Mouse (Mus musculus) right cerebral cortex, postnatal 25 days (tissue): Measurements from ENCODE around the gene Hrasls5.

Experiments used
- DNase-seq: peaks from one replicate; pipeline ENCODE4 v3.0.0; 2022

Gene Hrasls5

DNA sequence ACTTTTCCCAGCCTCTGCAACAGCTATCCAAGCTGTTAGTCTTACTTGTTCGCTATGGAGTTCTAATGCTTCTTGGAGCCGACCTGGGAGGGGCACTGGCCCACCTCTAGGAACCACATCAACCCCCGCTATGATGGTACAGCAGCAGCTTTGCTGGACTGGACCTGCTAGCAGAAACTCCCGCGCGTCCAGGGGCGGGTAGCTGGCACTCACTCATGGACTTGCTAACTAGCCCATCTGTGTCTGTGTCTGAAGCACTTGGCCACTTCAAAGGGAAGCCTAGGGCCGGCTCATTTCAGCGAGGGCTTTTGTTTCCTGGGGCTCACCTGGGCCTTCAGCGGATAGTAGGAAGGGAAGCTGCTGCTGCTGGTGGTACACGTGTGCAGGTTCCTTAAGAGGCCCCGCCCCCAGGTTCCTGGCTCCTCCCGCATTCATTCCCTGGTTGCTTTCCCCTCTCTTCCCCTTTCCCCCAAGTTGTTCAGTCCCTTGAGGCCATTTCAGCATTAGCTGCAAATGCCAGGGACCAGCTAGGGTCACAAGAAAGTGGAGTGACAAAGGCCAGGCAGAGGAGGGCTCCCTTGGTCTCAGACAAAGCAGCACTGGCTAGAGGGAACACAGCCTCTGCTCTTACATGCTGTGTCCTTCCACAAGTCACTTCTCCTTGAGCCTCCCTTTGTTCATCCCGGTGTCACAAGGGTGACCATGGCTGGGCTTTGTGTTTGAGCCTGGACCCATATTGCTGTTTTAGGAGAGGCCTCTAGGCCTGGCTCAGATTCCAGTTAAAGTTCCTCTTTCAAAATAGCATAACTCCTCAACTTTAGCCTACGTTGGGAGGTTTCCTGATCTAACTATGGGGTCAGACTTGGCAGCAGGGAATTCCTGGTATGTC lies 5.3 kb upstream of the Hrasls5 start, which contains the start of gene Lgals12:
TSS of gene Lgals12 (minus strand) at position 393 of the 889 bp plus-strand sequence.
- peak; percentile 51 for DNase-seq

DNA sequence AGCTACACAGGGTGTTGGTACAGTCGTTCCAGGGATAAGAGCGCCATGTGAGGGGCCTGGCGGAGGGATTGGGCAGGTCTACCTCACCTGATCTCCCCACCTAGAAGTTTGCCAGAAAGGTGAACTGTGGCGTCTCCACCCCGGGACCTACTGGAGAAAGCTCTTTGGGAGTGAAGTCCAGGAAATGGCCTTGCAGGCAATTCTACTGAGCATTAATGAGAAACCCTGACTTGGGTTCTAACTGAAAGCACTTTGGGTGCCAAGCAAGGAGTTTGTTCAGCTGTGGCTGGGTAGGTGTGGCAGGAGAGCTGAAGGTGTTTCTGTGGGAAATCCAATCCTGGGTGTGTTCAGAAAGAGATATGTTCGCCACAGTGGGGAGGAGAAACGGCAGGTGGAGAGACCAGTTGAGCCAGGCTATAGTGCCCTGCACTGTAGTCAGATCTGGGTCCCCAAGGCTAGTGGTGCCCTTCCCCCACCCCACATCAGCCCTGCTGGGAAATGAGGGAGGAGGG lies 4.6 kb upstream of the Hrasls5 start:
- DNase-seq, result no peak

DNA sequence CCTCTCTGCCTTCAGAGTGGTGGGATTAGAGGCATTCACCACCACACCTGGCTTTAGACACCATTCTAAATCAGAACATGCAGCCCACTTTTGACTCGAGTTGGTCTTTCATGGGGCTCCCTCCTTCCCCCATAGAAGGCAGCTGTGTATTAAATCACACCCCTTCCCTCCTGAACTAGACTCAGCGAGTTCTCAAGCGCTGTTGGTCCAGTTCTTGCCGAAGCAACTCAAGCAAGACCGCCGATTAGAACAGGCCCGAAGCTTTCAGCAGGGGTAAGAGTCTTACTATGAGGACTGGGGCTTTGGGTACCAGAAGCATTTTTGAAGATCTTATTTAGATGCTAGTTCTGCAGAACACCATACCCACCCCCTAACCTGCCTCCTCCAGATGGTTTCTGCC lies 810 bp downstream of the Hrasls5 start:
- DNase-seq, result no peak

DNA sequence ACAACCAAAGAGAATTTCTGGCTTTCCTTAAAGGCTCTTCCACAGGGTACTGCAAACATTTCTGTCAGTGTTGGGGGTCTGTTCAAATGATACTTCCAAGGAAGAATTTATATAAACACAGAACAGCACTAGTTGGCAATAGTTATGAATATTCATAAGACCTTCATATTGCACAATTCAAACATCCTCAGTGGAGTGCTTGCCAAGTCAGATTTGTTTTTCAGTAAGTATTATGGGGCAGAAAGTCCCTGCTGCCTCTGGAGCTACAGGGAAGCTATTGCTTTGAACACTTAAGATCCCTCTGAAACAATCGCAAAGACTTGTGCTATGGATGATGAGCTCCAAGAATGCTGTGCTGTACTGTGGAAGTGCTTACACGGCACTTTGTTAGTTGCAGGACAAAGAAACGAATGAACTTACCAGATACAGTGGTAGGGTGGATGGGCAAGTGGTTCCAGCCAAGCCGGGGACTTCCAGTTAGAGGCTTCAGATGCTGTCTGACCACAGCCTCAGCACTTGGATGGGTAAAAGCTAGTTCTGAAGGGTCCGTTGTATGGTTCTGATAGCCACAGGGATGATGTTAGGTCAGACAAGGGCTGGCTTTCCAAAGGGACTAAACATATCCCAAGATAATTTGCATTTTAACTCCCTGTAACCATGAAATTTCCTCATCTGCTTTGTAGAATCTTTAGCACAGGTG lies 4.0 kb downstream of the Hrasls5 start:
- DNase-seq, result no peak

DNA sequence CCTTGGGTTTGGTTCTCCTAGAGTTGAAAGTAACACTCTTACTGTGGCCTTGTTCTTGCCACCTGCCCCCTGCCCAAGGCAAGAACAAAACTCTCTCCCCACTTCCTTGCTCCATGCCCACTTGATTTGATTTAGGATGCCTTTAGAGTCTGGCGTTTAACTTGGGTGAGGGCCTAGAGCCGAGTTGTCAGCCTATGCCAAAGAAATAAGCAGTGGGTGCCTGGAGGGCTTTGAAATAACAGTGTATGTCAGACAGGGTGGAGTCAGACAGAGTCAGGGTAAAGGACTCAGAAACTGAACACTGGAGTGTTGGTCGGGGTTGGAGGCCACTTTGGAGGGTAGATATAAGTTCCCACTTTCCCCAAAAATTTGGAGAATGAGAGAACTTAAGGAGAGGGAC lies 4.7 kb downstream of the Hrasls5 start:
- no peak for DNase-seq

DNA sequence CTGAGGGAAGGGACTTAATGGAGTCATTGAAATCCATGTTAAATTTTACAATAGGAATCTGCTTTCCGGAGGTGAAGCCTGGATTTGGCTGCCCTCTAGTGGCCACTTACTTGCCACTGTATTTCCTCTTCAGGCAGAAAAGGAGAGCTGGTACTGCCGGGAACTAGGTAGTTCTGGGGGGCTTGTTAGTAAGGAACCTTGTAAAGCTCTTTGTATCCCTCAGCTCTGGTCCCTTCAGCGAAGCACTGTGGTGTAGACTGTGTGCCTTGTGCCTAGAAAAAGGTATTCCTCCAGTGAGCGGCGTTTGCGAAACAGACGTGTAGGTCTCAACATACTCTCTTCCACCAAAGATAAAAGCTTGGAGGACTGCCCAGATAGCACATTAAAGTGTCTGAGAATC lies 5.4 kb downstream of the Hrasls5 start:
- peak; percentile 40 for DNase-seq

DNA sequence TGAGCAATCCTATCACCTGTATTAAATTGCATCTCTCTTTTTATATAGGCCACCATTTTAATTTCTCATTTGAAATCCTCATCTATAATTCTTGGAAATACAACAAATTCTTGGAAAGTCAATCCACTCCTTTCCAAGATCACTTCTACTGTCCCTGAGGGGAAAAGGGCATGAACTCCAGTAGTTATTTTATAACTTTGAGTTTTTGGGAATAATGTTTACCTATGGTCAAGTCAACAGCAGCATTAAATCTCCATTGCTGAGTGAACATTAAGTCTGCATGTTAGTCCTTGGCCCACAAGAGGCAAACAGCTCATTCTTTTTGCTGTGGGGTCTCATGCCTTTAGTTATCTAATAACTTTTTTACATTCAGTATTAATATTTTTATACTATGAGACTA lies 20.7 kb downstream of the Hrasls5 start:
- DNase-seq, result no peak

DNA sequence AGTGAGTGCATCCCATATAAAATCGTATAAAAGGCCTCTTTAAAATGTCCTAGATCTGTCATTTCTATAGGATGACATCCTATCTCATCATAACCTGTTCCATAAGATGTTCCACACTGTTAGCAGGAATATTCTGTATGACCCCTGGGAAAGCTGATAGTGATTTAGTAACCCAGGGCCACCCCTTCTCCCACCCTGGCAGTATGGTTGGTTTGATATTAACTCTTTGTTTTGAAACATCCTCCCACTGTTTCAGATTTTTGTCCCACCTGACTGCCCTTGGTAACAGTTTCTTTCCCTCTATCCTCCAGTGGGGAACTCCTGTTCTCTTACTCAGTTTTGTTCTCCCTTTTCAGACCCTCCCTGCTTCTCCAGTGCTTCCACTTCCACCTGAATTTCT lies 21.4 kb downstream of the Hrasls5 start:
- DNase-seq, result no peak

DNA sequence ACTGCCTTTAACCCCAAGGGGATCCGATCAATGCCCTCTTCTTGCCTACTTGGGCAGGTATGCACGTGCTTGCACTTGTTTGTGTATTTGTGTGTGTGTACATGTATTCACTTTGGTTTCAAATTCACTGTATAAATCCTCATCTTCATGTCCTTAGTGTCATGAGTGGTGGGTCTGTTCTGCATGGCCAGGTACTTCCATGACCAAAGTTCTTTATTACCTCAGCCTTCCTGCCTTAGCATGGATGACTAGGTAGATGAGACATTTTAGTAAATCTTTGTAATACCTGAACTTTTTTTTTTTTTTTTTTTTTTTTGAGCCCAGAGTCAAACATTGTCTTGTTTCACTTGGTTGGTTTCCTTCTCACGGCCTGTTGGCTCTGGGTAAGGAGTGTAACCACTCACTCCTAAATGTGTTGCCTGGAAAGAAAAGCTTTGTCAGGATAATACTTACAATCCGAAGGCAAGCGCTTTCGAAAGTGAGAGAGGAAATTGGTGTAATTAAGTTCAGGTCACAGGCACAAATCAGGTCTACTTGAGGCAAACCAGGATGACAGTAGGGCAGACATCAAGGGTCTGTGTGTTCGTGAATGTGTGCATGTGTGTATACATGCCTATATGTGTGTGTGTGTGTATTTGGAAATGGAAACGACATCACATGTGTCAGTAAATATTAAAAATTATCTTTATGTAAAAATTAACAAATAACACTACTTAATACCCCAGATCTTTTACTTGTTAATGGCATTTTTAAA lies 36.7 kb downstream of the Hrasls5 start:
- DNase-seq, result no peak

DNA sequence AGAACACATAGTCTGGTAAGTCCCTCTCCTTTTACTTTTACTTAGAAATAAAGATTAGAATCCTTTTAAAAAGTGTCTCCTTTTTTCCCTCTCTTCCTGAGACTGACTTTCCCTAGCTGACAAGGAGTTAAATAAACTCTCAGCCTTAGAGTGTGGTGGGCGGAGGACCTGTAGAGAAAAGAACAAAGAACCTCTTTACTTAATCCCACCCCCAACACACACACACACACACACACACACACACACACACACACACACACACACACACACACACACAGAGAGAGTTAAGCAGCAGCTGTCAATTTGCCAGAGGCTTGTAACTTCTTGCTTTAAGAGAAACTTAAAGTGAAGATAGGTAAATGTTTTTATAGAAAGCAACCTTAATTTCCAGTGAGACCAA lies 59.7 kb downstream of the Hrasls5 start:
- no peak for DNase-seq

DNA sequence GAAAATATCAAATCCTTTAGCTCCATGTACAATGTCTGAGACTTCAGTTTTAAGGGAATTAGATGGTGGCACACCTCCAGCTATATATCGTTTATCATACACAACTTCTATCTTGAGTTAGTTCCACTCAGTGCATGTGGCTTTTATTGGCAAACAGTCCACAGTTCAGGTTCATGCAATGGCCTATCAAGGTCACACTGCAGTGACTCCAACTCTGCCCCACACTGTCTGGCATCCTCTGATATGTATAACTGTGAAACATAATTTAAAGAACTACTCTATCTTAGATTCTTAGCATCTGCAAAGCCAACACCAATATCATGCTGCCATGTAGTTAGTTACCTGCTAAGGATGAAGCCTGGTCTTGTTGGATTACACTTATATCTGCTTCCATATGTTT lies 75.6 kb downstream of the Hrasls5 start:
- no peak for DNase-seq
